Mouse (Mus musculus): ENCODE measurements at regions not wholly inside any gene's neighbourhood (a gene's known extent, or its start where the extent isn't known, plus 50 kb on each side); places are given as distances from the start of the nearest gene placed in this dataset.
"Not testable (repeated sequence)": the region's sequence is repeated elsewhere in the genome, so short reads cannot be mapped to it uniquely, and the experiment has no call there.

- no peak for ATAC-seq (replicated peaks; ENCODE audit: insufficient number of reproducible peaks, low FRiP score, low TSS enrichment, poor library complexity, severe bottlenecking)
These were observed 54.6 kb upstream of the C1galt1 start for GRCm38 (mm10) chr6:7790040-7790439.

DNA sequence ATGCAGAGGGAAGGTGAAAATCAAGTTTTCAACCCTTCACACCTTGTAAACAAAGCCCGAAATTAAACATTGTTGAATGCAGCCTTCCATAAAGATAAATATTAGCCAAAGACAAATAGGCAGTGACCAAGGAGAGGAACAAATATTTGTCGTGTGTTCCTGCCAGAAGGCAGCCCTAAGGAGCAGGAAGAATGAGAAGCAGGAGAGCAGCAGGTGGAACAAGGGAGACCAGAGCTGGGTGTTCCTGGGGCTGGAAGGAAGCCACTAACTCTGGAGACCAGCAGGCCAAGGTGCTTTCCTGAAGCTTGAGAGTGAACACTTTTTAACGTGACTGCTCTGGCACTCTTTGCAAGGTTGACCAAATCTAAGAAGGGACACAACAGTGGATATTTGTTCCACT is 55.6 kb upstream of the C1galt1 start:
- no peak for ATAC-seq (replicated peaks; ENCODE audit: insufficient number of reproducible peaks, low FRiP score, low TSS enrichment, poor library complexity, severe bottlenecking)

DNA sequence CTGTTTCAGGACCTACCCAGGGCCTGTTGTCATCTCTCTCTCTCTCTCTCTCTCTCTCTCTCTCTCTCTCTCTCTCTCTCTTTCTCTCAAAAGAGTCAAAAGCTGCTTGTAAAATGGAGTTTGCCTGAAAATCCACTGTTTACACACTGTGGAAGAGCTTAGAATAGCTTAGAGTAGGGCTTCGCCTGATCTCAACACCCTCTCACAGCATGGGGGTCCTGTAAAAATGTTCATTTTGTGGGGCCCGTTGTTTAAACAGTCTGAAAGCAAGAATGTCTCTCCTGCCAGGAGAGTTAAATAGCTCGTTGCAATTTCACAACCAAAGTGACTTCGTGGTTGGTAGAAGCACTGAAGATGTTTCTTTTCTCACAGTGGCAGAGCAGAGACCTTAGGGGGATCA is 59.2 kb upstream of the C1galt1 start:
- ATAC-seq (replicated peaks; ENCODE audit: insufficient number of reproducible peaks, low FRiP score, low TSS enrichment, poor library complexity, severe bottlenecking), result no peak

GRCm38 (mm10) chr6:7783059-7783458 is 61.6 kb upstream of the C1galt1 start:
- no peak for ATAC-seq (replicated peaks; ENCODE audit: insufficient number of reproducible peaks, low FRiP score, low TSS enrichment, poor library complexity, severe bottlenecking)

- ATAC-seq (replicated peaks; ENCODE audit: insufficient number of reproducible peaks, low FRiP score, low TSS enrichment, poor library complexity, severe bottlenecking), result no peak
These were observed 64.7 kb upstream of the C1galt1 start for GRCm38 (mm10) chr6:7779959-7780358.

- peak; percentile 85 for ATAC-seq (replicated peaks; ENCODE audit: insufficient number of reproducible peaks, low FRiP score, low TSS enrichment, poor library complexity, severe bottlenecking)
These were observed 65.8 kb upstream of the C1galt1 start for GRCm38 (mm10) chr6:7778642-7779404.

GRCm38 (mm10) chr6:7768421-7768820 is 75.4 kb upstream of the Asns start:
- no peak for ATAC-seq (replicated peaks; ENCODE audit: insufficient number of reproducible peaks, low FRiP score, low TSS enrichment, poor library complexity, severe bottlenecking)

DNA sequence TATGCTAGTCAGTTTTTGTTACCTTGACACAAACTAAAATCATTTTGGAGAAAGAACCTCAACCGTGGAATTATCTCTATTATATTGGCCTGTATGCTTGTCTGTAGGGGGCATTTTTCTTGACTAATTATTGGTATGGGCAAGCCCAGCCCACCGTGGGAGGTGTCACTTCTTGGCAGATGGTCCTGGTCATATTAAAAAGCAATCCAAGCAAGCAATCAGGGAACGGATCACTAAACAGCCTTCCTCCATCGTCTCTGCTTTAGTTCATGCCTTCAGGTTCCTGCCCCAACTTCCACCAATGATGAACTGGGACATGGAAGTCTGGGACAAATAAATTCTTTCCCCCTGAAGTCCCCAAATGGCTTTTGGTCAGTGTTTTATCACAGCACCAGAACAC is 74.6 kb upstream of the Asns start:
- no peak for ATAC-seq (replicated peaks; ENCODE audit: insufficient number of reproducible peaks, low FRiP score, low TSS enrichment, poor library complexity, severe bottlenecking)

- no peak for ATAC-seq (replicated peaks; ENCODE audit: insufficient number of reproducible peaks, low FRiP score, low TSS enrichment, poor library complexity, severe bottlenecking)
These were observed 66.3 kb upstream of the Asns start for GRCm38 (mm10) chr6:7759385-7759784.

GRCm38 (mm10) chr6:7753895-7754294 is 60.8 kb upstream of the Asns start:
- ATAC-seq (replicated peaks; ENCODE audit: insufficient number of reproducible peaks, low FRiP score, low TSS enrichment, poor library complexity, severe bottlenecking), result no peak

- no peak; the same call in 1 of the 2 replicates for ATAC-seq (replicated peaks; ENCODE audit: insufficient number of reproducible peaks, low FRiP score, low TSS enrichment, poor library complexity, severe bottlenecking)
These were observed 60.0 kb upstream of the Asns start for GRCm38 (mm10) chr6:7752885-7753611.

DNA sequence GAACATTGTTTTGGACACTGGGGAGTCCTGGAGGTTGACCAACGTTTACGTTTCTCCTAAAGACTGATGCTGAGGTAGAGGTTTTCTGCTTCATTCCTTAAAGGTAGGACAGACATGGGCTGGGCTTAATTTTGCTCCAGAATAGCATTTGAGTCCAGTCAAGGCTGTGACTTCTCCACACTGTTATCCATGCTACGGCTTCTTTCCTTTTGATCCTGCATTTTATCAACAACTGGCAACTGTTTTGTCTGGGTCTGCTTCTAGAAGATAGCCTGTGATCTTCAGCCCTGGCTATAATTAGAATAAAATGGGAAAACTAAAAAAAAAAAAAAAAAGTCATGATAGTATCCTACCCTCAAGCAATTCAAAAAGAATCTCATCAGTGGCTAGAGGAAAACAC is 55.5 kb upstream of the Asns start:
- no peak for ATAC-seq (replicated peaks; ENCODE audit: insufficient number of reproducible peaks, low FRiP score, low TSS enrichment, poor library complexity, severe bottlenecking)

DNA sequence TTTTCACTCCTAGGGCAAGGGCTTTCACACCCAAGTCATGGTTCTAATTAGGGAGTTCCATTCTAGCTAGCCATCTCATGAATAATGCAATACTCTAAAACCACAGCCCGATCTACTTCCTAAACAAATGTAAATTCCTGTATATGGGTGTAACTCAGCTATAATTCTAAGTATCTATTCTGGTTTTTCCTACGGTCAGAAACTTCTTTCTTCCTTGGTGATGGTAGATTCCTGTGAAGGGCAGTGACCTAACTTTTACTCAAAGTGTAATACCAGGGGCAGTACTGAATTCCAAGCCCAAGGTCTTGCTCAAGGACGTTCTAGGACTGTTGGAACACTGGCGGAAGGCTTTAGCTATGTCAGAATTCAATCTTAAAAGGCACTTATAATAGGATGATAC is 51.2 kb upstream of the Asns start:
- not testable (repeated sequence) for ATAC-seq (replicated peaks; ENCODE audit: insufficient number of reproducible peaks, low FRiP score, low TSS enrichment, poor library complexity, severe bottlenecking)

Data from monocyte, adult 5-6 weeks (primary cell).